Mouse (Mus musculus): ENCODE measurements around the gene Pklr. TPM values are rescaled to one million over a fixed set of nuclear protein-coding genes. Genes with fewer than 3 reads are reported as not detected.

Gene Pklr
- polyA plus RNA-seq, 1 experiment from 2014 or later, result not detected

- 70% methylated on average over 17 of the region's 18 CpGs for WGBS
- DNase-seq (ENCODE audit: low spot score) (no peak), ATAC-seq (ENCODE audit: low read depth) (no peak)
- Histone ChIP-seq H3K27me3 (replicated peaks; ENCODE audit: control insufficient read depth, insufficient read depth, low read length) (no peaks in the 10 kb centered on the region), H3K27ac (replicated peaks; ENCODE audit: low read depth, low read length) (no peak overlapping the region), H3K4me1 (ENCODE audit: control insufficient read depth, insufficient read depth, low read length) (peaks cover 14% of the 10 kb centered on the region; the same call in 1 of the 2 replicates), H3K4me3 (ENCODE audit: low read depth, low read length) (no peak overlapping the region), H3K4me2 (ENCODE audit: low read depth, low read length) (no peak overlapping the region), H3K9me3 (ENCODE audit: control insufficient read depth, low read length) (no peaks in the 10 kb centered on the region), H3K36me3 (ENCODE audit: control insufficient read depth, insufficient read depth, low read length) (peaks cover 25% of the 10 kb centered on the region; the same call in 1 of the 2 replicates), H3K9ac (ENCODE audit: low read depth, low read length) (no peak overlapping the region; the same call in 1 of the 2 replicates)
Measured at GRCm38 (mm10) chr3:89187690-89188477, 51.9 kb downstream of the Pklr start.

- WGBS, result 61% methylated on average over 12 of the region's 12 CpGs
- Histone ChIP-seq H3K4me1 (ENCODE audit: control insufficient read depth, insufficient read depth, low read length) (peaks cover 14% of the 10 kb centered on the region; the same call in 1 of the 2 replicates), H3K9me3 (ENCODE audit: control insufficient read depth, low read length) (no peaks in the 10 kb centered on the region), H3K36me3 (ENCODE audit: control insufficient read depth, insufficient read depth, low read length) (peaks cover 25% of the 10 kb centered on the region; the same call in 1 of the 2 replicates), H3K27me3 (replicated peaks; ENCODE audit: control insufficient read depth, insufficient read depth, low read length) (no peaks in the 10 kb centered on the region), H3K4me2 (ENCODE audit: low read depth, low read length) (no peak overlapping the region), H3K4me3 (ENCODE audit: low read depth, low read length) (no peak overlapping the region), H3K27ac (replicated peaks; ENCODE audit: low read depth, low read length) (no peak overlapping the region), H3K9ac (ENCODE audit: low read depth, low read length) (no peak overlapping the region; the same call in 1 of the 2 replicates)
- DNase-seq (ENCODE audit: low spot score) (no peak), ATAC-seq (ENCODE audit: low read depth) (no peak)
Measured at GRCm38 (mm10) chr3:89188478-89188875, 52.5 kb downstream of the Pklr start.

GRCm38 (mm10) chr3:89190436-89190835 is 54.5 kb downstream of the Pklr start:
- DNase-seq (ENCODE audit: low spot score), result no peak
- Histone ChIP-seq H3K36me3 (ENCODE audit: control insufficient read depth, insufficient read depth, low read length) (peaks cover 25% of the 10 kb centered on the region; the same call in 1 of the 2 replicates), H3K4me2 (ENCODE audit: low read depth, low read length) (no peak overlapping the region), H3K9ac (ENCODE audit: low read depth, low read length) (no peak overlapping the region), H3K4me3 (ENCODE audit: low read depth, low read length) (no peak overlapping the region), H3K4me1 (ENCODE audit: control insufficient read depth, insufficient read depth, low read length) (peaks cover 2% of the 10 kb centered on the region; the same call in 1 of the 2 replicates), H3K9me3 (ENCODE audit: control insufficient read depth, low read length) (no peaks in the 10 kb centered on the region), H3K27me3 (replicated peaks; ENCODE audit: control insufficient read depth, insufficient read depth, low read length) (no peaks in the 10 kb centered on the region), H3K27ac (replicated peaks; ENCODE audit: low read depth, low read length) (no peak overlapping the region)
- WGBS, result 72% methylated on average over 8 of the region's 8 CpGs
- no peak for ATAC-seq (ENCODE audit: low read depth)

GRCm38 (mm10) chr3:89193351-89193750 is 57.4 kb downstream of the Pklr start:
- WGBS, result 61% methylated on average over 1 of the region's 1 CpGs

GRCm38 (mm10) chr3:89193853-89194252 is 57.9 kb downstream of the Pklr start:
- Histone ChIP-seq H3K9ac (ENCODE audit: low read depth, low read length) (no peak overlapping the region), H3K36me3 (ENCODE audit: control insufficient read depth, insufficient read depth, low read length) (0 out of 2 replicates have a peak, but pooled peaks cover 7% of the 10 kb centered on the region), H3K4me2 (ENCODE audit: low read depth, low read length) (no peak overlapping the region), H3K9me3 (ENCODE audit: control insufficient read depth, low read length) (no peaks in the 10 kb centered on the region), H3K27ac (replicated peaks; ENCODE audit: low read depth, low read length) (no peak overlapping the region), H3K27me3 (replicated peaks; ENCODE audit: control insufficient read depth, insufficient read depth, low read length) (no peaks in the 10 kb centered on the region), H3K4me1 (ENCODE audit: control insufficient read depth, insufficient read depth, low read length) (peaks cover 10% of the 10 kb centered on the region), H3K4me3 (ENCODE audit: low read depth, low read length) (no peak overlapping the region)
- DNase-seq (ENCODE audit: low spot score), result no peak
- no peak for ATAC-seq (ENCODE audit: low read depth)
- WGBS, result 95% methylated on average over 2 of the region's 2 CpGs

More at GRCm38 (mm10) chr3:89193351-89193750, 57.4 kb downstream of the Pklr start:
- ATAC-seq (ENCODE audit: low read depth) (no peak), DNase-seq (ENCODE audit: low spot score) (no peak)
- Histone ChIP-seq H3K27me3 (replicated peaks; ENCODE audit: control insufficient read depth, insufficient read depth, low read length) (no peaks in the 10 kb centered on the region), H3K9ac (ENCODE audit: low read depth, low read length) (no peak overlapping the region), H3K4me1 (ENCODE audit: control insufficient read depth, insufficient read depth, low read length) (peaks cover 10% of the 10 kb centered on the region), H3K36me3 (ENCODE audit: control insufficient read depth, insufficient read depth, low read length) (peaks cover 12% of the 10 kb centered on the region; the same call in 1 of the 2 replicates), H3K9me3 (ENCODE audit: control insufficient read depth, low read length) (no peaks in the 10 kb centered on the region), H3K27ac (replicated peaks; ENCODE audit: low read depth, low read length) (no peak overlapping the region), H3K4me2 (ENCODE audit: low read depth, low read length) (no peak overlapping the region), H3K4me3 (ENCODE audit: low read depth, low read length) (no peak overlapping the region)

Other genes with a start within 250 kb of the Pklr start
- gene Msto1, start 222.1 kb upstream of the Pklr start, polyA plus RNA-seq (2014; fragmentation: Nextera tagmentation; extraction: Ambion mirVana), result 44.3 and 50.5 TPM in 2 replicates
- gene Ash1l, start 185.5 kb upstream of the Pklr start, polyA plus RNA-seq (2014; fragmentation: Nextera tagmentation; extraction: Ambion mirVana), result 19.8 and 21.4 TPM in 2 replicates
- 125 and 138 TPM in 2 replicates for gene Dap3, start 185.0 kb upstream of the Pklr start, polyA plus RNA-seq (2014; fragmentation: Nextera tagmentation; extraction: Ambion mirVana)
- 23.5 and 26.5 TPM in 2 replicates for gene Rusc1, start 42.8 kb upstream of the Pklr start, polyA plus RNA-seq (2014; fragmentation: Nextera tagmentation; extraction: Ambion mirVana)
- not detected in 2 replicates for gene Gm43738, start 35.0 kb upstream of the Pklr start, polyA plus RNA-seq (2014; fragmentation: Nextera tagmentation; extraction: Ambion mirVana)
- 183 and 205 TPM in 2 replicates for gene Fdps, start 34.2 kb upstream of the Pklr start, polyA plus RNA-seq (2014; fragmentation: Nextera tagmentation; extraction: Ambion mirVana)
- gene Hcn3, start 24.1 kb downstream of the Pklr start, polyA plus RNA-seq (2014; fragmentation: Nextera tagmentation; extraction: Ambion mirVana), result 1.4 and 2.8 TPM in 2 replicates
- gene Clk2, start 28.7 kb downstream of the Pklr start, polyA plus RNA-seq (2014; fragmentation: Nextera tagmentation; extraction: Ambion mirVana), result 22.4 and 23.9 TPM in 2 replicates
- 93.4 and 96.9 TPM in 2 replicates for gene Scamp3, start 41.3 kb downstream of the Pklr start, polyA plus RNA-seq (2014; fragmentation: Nextera tagmentation; extraction: Ambion mirVana)
- gene Fam189b, start 47.0 kb downstream of the Pklr start, polyA plus RNA-seq (2014; fragmentation: Nextera tagmentation; extraction: Ambion mirVana), result 27.9 and 33.9 TPM in 2 replicates
- 47.8 and 54.5 TPM in 2 replicates for gene Gba, start 66.8 kb downstream of the Pklr start, polyA plus RNA-seq (2014; fragmentation: Nextera tagmentation; extraction: Ambion mirVana)
- gene Thbs3, start 79.0 kb downstream of the Pklr start, polyA plus RNA-seq (2014; fragmentation: Nextera tagmentation; extraction: Ambion mirVana), result 51.5 and 52.0 TPM in 2 replicates
- 151 and 163 TPM in 2 replicates for gene Mtx1, start 90.9 kb downstream of the Pklr start, polyA plus RNA-seq (2014; fragmentation: Nextera tagmentation; extraction: Ambion mirVana)
- gene Muc1, start 92.9 kb downstream of the Pklr start, polyA plus RNA-seq (2014; fragmentation: Nextera tagmentation; extraction: Ambion mirVana), result 2.0 and 4.1 TPM in 2 replicates
- gene Krtcap2, start 109.8 kb downstream of the Pklr start, polyA plus RNA-seq (2014; fragmentation: Nextera tagmentation; extraction: Ambion mirVana), result 324 and 349 TPM in 2 replicates
- gene Trim46, start 110.2 kb downstream of the Pklr start, polyA plus RNA-seq (2014; fragmentation: Nextera tagmentation; extraction: Ambion mirVana), result 3.7 and 4.7 TPM in 2 replicates
- 151 and 177 TPM in 2 replicates for gene Dpm3, start 123.2 kb downstream of the Pklr start, polyA plus RNA-seq (2014; fragmentation: Nextera tagmentation; extraction: Ambion mirVana)
- 70.5 and 80.2 TPM in 2 replicates for gene Slc50a1, start 134.4 kb downstream of the Pklr start, polyA plus RNA-seq (2014; fragmentation: Nextera tagmentation; extraction: Ambion mirVana)
- gene Efna1, start 145.0 kb downstream of the Pklr start, polyA plus RNA-seq (2014; fragmentation: Nextera tagmentation; extraction: Ambion mirVana), result 33.8 and 35.8 TPM in 2 replicates
- 18.7 and 21.2 TPM in 2 replicates for gene Efna3, start 186.8 kb downstream of the Pklr start, polyA plus RNA-seq (2014; fragmentation: Nextera tagmentation; extraction: Ambion mirVana)
- gene Efna4, start 201.9 kb downstream of the Pklr start, polyA plus RNA-seq (2014; fragmentation: Nextera tagmentation; extraction: Ambion mirVana), result 17.5 and 20.7 TPM in 2 replicates
- 44.4 and 51.7 TPM in 2 replicates for gene Adam15, start 213.9 kb downstream of the Pklr start, polyA plus RNA-seq (2014; fragmentation: Nextera tagmentation; extraction: Ambion mirVana)
- gene Dcst2, start 225.8 kb downstream of the Pklr start, polyA plus RNA-seq (2014; fragmentation: Nextera tagmentation; extraction: Ambion mirVana), result not detected in 2 replicates
- 0.26 and 0.33 TPM in 2 replicates for gene Dcst1, start 229.1 kb downstream of the Pklr start, polyA plus RNA-seq (2014; fragmentation: Nextera tagmentation; extraction: Ambion mirVana)